Mouse (Mus musculus) forelimb bud, embryonic 11.5 days (tissue): ENCODE results near the gene Dpp6.
A peak's percentile ranks its signal among the peaks of the same experiment; 100 is the strongest.

Experiments used
- DNase-seq: peaks from one replicate; pipeline ENCODE4 v3.0.0-alpha.2; 2012; ENCODE audit warnings: low read depth, low spot score

Dpp6 gene

DNA sequence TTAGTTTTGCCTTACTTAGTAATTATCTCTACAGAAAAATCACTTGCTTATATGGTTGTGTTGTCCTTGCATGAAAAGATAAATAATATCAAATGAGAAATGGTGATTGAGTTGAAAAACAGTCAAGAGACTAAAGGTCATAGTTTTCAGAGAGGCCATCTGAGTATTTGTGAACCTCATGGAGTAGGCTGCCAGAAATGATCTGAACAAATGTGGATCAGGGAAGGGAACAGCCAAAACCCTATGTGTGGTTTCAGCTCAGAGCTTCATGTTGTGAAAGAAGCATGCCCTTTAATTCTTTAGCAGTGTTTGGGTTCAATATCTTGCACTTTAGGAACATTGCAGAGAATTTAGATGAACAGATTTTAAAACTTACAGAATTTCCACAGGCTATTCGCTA is 458.9 kb downstream of the Dpp6 start:
- no peak for DNase-seq

DNA sequence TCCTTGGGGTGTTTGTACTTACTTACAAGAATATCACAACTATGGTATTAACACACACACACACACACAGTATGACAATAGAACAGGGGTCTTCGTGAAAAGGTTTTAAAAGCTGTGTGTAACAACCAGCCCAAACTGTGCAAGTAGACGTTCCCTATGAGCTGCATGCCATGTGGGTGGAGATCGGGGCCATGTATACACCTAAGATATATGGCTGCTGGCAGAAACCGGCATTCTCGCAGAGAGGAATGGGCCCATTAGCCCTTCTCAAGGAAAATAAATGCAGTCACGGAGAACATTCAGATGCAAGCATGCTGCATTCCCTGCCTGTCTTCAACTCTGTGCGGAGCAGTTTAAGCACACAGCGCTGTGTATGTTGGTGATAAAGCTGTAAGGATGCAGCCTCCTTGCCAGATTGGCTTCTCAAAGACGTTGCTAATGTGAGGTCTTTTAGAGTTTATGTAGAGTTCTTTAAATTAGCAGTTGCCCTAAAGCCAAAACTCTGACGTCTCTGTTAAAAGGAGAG is 461.2 kb downstream of the Dpp6 start:
- DNase-seq, result no peak

DNA sequence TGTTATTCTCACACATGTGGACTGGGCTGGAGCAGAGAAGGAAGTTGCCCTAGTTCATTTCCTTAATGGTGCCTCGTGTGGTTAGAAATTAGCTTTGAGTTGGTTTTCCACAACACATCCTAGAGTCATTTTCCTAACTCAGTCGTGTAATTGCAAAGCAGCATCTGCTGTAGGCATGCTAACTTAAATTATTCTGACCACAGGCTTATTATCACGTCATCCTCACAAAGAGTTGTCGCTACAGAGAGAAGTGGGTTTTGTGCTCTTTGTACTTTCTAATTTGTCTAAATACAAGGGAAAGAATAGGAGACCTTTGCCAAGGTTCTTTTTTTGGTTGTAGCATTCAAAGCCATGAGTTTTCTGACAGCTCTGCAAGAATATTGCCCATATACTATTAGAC is 469.9 kb downstream of the Dpp6 start:
- DNase-seq, result no peak

DNA sequence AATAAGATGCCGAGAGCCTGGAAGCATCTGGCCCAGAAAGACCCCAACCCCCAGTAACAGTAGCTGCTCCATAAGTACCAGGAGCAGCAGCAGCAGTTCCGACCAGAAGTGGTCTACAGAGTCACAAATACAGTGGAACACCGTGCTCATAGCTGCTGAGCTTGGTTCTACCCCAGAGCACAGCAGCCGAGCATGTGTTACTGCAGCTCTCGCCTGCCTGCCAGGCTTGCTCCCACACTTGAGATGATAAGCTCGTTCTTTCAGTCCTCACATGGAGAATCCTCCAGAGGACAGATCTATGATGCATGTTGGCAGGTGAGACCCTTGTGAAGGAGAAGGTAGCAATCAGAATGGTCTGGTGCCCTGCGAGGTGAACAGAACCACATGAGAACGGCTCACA is 474.4 kb downstream of the Dpp6 start:
- no peak for DNase-seq

DNA sequence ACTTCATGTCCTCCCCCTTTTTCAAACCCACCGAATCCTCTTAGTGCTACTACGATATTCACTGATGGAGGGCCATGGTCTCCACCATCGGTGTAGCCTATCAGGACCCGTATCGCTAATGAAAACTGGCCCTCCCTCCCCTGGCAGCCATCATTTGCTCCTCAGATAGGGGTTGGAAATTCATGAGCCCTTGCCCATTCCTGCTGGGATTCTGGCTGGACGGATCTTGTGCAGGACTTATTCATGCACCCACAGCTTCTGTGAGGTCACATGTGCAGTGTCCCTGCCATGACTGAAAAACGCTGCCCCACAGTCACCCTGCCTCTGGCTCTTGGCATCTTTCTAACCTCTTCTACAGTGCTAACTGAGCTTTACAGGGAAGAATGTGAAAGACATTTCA is 475.2 kb downstream of the Dpp6 start:
- no peak for DNase-seq

DNA sequence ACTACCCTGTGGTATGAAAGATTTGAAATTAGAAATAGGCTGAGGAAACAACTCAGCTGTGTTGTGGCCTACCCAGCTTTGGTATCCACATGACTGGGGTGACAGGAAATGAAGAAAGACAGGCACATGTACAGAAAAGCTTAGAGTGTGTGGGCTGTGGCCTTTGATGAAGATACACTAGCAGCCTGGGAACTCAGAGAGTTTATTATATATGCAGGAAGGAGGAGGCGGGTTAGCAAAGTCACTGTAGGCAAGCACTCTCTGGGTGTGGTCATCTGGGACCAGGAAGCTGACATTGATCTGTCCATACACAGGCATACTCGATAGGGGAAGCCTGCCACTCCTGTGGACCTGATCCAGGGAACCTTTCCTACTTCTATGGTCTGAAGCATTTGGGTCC is 487.1 kb downstream of the Dpp6 start:
- no peak for DNase-seq

DNA sequence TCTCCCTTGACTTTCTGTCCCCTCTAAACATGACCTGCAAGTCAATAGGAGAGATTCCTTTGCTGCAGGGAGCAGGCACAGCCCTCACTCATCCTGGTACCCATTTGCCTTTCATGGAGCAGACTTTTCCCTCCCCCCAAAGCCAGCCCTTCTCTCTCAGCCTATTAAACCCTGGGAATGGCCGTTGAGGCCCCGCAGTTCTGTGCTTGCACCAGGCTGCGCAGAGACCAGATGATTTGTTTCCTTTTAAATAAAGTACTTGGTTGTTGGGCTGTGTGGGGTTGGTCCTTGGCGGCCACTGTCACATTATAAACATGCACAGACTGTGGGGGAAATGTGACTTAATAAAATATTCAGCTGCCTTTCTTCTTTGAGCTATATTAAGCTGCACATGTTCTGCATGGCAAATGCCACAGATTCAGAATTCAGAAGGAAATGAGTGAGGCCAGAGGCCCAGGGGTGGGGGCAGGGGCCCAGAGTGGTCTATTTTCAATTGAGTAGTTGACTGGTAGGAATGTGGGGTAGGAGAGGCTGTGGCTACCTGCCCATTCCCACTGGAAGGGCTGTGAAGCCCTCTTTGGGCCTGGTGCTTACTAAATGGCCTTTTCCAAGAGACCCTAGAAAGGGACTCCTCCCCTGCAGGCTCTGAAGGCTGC is 489.6 kb downstream of the Dpp6 start:
- DNase-seq, result no peak

DNA sequence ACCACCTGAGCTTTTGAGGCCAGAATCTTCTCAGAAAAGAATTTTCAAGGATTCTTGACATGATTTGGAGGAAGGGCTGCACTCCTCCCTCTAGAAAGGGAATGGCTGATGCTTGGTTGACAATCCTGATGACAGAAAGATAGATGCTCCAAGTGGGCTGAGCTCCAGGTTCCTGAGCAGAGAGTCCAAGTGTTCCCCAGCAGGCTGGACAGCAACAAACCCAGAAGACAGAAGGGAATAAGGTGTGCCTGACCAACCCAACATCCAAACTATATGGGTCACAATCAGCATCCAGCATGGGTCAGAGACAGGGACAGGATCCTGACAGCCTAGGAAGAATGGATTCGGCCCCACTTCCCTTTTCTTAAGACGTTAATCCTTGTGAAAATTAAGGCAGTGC is 493.2 kb downstream of the Dpp6 start:
- no peak for DNase-seq

DNA sequence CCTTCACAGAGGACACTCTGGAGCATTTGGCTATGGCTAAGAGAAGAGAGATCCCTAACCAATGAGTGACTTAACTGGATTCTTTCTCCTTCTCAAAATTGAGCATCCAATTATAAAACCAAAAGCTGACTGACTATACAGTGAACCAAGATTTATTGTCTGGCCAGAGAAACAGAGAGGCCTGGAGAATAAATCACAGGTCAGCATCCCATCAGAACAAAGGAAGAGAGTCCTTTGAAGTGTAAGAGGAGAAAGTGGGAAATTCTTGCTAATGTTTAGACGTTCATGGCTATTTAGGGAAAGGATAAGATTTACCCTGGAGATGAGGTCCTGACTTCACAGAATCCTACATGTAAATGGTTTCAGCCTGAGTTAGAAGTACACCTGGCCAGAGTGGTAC is 499.7 kb downstream of the Dpp6 start:
- no peak for DNase-seq

DNA sequence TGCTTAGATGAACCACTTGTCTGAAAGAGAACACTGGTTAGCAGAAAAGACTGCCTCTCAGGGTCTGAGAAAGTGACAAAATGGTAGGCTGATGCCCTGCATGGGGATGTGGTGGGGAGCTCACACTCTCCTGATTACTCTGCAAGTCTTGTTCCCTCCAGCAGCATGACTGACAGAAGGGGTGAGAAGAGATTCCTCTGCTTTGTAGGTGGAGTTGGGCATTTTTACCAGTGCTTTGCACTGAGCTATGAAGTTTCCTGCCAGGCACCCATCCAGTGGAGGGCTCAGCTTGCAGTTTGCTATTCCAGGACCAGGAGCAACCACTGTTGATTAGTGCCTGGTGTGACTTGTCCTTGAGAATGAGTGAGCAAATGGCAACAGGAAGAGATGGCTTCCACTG is 500.3 kb downstream of the Dpp6 start:
- no peak for DNase-seq

DNA sequence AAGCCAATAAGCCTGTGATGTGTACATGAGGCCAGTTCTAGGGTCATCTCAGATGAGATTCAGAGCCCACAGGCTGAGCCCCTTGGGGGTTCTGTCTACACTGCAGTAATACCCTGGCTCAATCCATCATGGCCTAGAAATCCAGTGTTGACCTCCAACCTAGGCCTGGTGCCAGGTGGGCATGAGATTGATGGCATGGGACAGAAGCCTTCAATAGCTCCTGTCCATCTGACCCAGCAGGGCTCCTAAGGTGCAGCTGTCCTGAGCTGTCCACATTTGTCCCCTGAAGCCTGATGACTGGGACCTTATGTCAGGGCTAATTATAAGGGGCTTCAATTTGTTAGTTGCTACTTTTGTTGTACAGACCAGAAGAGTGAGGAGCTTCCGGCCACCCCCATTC is 500.8 kb downstream of the Dpp6 start:
- DNase-seq, result no peak

DNA sequence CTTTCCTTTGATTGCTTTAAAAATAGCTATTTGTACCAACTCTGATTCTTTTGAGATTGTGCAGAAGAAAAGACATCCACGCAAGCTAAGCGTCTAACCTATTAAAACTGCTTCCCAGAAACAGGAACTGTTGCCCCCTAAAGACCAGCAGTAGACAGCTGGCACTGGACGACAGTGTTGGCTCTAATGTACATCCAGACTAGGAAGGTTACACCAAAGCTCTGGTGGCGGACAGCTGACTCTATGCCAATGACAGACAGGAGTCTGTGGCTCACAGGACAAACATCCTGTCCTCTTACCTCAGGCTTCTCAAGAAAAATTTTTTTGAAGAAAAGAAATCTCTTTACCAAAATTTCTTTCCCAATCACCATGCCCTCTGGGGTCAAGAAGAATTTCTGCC is 502.7 kb downstream of the Dpp6 start:
- no peak for DNase-seq

DNA sequence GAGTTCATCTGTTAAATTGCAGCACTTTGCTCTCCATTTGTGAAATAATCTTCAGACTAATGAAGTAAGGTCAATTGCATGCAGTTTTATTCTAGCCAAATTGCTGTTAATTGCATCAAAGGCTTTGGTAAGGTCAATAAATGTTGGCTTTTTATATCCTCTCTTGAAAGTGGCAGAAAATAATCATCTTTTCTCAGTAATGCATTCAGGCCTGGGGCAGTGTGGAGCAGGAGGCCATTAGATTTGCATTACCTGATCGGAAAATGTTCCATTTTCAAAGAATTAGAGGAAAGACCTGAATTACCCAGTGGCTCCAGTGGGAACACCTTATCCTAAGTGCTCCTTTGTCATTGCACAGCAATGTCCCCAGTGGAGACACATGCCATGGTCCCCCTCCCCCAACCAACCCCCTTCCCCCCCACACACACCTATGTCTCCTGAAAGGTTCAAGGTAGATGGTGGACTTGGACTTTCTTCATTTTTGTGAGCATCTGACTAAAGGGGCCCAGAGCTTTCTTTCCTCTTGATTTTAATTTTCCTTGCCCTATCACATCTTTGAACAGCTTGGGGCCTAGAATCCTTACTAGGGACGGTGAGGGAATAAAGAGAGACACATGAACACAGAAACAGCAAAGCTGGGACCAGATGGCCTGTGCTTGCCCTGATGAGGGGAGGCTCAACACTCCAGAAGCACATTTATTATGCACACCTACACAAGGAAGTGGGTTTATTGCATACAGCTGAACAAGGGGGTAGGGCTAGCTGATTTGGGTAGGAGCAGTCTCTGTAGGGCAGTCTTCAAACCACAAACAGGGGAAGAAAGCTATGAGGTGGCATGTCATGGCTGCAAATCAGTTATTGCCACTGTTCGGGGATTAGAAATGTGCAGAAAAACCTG is 506.1 kb downstream of the Dpp6 start:
- DNase-seq, result no peak

DNA sequence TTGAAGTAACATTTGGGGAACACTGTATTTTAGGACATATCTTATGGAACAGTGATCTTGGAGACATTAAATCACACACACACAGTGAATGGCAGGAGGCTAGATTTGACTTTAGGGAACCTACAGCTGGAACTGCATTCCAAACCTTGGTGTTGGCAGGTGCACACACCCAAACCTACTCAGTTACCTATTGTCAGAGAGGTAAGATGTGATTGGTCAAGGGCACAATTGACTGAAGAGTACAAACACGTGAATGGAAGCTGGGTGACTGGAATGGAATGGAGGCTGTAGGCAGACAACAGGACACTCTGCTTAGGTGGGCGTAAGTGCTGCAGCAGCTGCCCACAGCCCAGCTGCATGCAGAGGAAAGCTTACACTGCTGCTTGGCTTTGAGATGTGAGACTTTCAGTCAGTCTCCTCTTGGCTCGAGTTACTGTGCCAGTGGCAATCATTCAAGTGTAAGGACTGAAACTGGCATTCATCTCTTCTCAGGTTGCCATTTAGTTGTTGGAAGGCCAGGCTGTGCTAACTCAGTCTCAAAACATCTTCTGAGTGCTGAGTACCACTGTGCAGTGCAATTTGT is 507.4 kb downstream of the Dpp6 start:
- DNase-seq, result no peak

DNA sequence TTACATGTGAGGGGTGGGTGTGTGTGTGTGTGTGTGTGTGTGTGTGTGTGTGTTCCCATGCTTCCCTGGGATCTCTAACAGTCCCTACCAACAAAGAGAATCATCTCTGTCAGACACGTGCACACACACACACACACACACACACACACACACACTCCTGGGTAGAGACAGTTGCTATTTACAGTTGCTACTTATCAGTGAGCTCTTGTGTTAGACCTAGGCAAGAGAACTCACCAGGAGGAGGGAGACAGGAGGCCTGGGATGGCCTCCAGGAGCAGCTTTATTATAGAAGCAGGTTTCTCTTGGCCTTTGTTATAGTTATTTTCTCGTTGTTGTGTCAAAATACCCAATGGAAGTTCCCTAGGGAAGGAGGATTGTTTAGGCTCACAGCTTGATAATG is 519.7 kb downstream of the Dpp6 start:
- no peak for DNase-seq

DNA sequence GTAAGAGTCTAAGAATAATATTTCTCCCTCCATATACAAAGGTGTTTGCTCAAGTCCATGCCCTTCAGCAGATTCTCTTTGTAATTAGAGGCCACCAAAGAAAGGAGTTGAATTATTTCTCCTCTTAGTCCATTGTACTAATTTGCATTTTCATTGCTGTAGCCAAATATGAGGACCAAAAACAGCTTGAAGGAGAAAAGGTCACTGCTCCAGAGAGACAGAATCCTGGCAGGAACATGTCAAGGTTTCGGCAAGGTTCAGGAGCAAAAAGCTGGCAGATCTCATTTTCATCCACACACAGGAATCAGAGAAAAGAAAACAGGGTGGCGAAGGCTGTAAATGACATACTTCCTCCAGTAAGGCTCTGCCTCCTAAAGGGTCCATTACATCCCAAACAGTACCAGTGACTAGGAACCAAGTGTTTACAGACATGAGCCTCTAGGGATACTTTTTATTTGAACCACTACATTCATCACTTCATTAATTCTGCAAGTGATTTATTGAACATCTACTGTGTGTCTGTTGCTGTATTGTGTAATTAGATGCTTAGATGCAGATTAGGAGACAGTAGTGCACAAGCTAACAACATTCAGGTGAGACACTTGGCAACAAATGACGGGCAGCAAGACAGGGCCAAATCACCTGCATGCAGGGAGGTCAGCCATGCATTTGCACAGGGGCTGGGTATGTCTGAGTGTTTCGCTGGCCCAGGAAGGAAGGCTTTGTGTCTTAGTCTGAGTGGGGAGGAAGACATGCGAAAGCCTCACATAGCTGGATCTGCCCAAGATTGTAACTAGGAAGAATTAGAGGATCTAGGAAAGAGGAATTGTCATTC is 522.4 kb downstream of the Dpp6 start:
- DNase-seq, result no peak

DNA sequence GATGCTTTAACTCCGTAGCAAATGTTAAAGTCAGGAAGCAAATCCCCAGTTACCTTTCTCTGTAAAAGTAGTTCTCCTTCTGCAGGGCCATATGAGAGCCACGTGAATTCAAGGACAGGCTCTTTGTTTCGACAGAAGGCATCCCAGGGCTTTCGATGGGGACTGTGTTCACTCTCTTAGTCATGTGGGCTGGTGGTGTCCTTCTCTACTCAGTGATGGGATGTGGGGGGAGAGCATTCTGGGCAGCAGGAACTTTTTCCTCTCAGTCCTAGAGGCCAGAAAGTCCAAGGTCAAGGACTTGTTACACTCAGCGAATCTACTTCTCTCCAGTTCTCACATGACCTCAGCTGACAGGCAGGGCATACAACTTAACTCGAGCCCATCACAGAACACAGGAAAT is 525.3 kb downstream of the Dpp6 start:
- DNase-seq, result no peak

DNA sequence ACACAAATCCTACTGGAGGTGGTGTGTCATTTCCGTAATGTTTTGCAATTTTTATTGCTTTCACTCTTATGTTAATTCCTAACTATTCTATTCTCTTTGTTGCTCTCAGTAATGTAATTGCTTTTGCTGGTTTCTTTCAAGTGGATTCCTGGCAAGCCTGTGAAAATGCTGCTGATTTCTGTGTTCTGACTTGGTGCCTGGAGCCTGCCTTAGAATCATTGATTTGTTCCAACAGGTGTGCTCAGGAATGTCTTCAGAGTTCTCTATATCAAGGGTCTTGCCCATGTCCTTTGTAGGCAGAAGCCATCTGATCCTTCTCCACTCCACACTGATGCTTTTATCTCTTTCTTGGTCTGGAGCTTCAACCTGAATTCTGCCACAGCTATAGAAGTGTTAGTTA is 526.6 kb downstream of the Dpp6 start:
- no peak for DNase-seq

DNA sequence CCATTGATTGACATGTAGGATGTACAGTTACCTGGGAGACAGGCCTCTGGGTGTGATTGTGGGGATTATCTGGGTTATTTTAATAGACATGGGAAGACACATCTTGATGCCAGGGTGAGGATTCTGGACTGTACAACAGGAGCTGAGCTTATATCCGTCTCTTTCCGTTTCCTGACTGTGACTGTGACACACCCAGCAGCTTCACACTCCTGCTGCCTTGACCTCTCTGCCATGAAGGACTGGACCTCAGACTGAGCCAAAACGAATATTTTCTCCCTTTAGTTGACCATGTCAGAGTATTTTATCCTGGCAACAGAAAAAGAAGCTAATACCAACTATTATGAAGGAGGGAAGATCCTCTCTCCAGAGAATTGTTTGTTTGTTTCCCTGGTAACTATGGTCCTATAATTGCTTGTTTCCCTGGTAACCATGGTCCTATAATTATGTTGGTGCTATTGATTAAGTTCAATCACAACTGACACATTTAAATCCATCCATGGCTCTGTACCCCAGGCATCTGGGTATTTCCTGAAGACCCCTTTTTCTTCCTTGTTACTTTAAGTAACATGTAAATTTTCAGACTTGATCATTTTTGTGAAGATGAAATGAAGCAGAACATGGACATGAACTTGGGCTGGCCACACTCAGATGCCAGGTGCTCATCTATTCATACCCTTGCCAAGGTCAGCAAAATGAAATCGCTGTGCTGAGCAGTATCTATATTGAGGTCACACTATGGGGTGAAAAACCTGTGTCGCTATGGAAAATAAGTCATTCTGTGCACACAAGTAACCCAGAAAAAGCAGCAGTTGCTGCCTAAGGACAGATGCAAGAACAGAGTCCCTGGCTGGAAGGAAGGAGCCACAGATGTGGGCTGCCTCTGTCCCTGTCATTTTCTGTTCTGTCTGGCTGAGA is 531.4 kb downstream of the Dpp6 start:
- no peak for DNase-seq

DNA sequence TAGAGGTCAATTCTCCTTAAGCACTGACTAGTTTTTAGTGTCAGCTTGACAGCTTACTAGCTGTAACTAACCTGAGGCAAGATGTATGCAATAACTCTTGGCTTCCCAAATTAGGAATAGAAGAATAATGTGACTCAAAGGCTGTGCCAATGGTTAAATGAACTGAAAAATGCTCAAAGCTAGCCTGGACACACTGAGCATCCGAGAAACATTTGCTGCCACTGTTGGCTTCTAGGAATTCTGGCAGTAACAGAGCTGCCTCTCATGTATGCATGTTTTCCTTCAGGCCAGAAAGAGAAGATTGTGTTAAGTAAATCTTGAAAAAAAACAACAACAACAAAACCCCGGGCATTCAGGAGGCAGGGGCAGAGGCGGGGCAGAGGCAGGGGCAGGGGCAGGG is 540.6 kb downstream of the Dpp6 start:
- no peak for DNase-seq

DNA sequence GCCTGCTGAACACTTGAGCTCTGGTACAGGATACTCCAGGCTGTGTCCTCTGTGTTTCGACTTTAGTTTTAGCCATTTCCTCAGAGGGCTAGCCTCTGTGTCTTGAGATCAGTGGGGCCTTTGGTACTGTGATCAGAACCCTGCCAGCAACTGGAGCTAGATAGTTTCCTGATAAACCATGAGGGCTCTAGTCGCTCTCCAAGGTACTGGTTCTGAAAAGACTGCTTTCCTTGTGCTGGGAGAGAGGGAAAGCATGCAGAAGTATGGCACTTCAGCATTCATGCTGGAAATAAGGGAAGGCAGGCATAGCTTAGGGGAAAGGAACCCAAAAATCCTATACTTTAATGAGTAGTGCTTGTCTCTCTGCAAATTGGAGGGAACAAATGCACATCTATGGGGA is 548.9 kb downstream of the Dpp6 start:
- DNase-seq, result peak; percentile 46
